Mouse (Mus musculus) midbrain, embryonic 14.5 days (tissue): ENCODE results near the gene Krt83. TPM values are rescaled to one million over a fixed set of nuclear protein-coding genes. Genes with fewer than 3 reads are reported as not detected.

Experiments
- ATAC-seq: fragments of 200-750 bp; cut with Nextera tagmentation; 2 replicates; pipeline ENCODE4 v1.8.0; 2017; ENCODE audit warnings: moderate number of reproducible peaks, moderate library complexity; ENCODE audit not compliant: low FRiP score, low TSS enrichment
- DNase-seq: peaks from one replicate; pipeline ENCODE4 v3.0.0-alpha.2; 2015
- H3K27ac ChIP-seq: fragments of 300-500 bp; sonication (generic); replicated peaks from 2 replicates; pipeline ENCODE4 v1.5.1; 2014; ENCODE audit warnings: mild to moderate bottlenecking, low read depth, low read length, moderate library complexity
- H3K27me3 ChIP-seq: fragments of 300-500 bp; sonication (generic); 2 replicates; pipeline ENCODE4 v1.6.1; 2014; ENCODE audit warnings: low read length, control low read depth, mixed read lengths; ENCODE audit not compliant: control insufficient read depth, insufficient read depth
- H3K36me3 ChIP-seq: fragments of 300-500 bp; sonication (generic); 2 replicates; pipeline ENCODE4 v1.6.1; 2014; ENCODE audit warnings: low read length, control low read depth; ENCODE audit not compliant: control insufficient read depth, insufficient read depth
- H3K4me1 ChIP-seq: fragments of 300-500 bp; sonication (generic); 2 replicates; pipeline ENCODE4 v1.6.1; 2014; ENCODE audit warnings: mild to moderate bottlenecking, antibody characterized with exemption, low read length, control low read depth; ENCODE audit not compliant: control insufficient read depth, insufficient read depth
- H3K4me2 ChIP-seq: fragments of 300-500 bp; sonication (generic); 2 replicates; pipeline ENCODE4 v1.6.1; 2014; ENCODE audit warnings: mild to moderate bottlenecking, low read length, moderate library complexity
- H3K4me3 ChIP-seq: fragments of 300-500 bp; sonication (generic); replicated peaks from 2 replicates; pipeline ENCODE4 v1.5.1; 2014; ENCODE audit warnings: low read depth, low read length
- H3K9ac ChIP-seq: fragments of 300-500 bp; sonication (generic); replicated peaks from 2 replicates; pipeline ENCODE4 v1.6.1; 2014; ENCODE audit warnings: mild to moderate bottlenecking, low read length, moderate library complexity
- H3K9me3 ChIP-seq: fragments of 300-500 bp; sonication (generic); 2 replicates; pipeline ENCODE4 v1.6.1; 2016; ENCODE audit warnings: low read length, control low read depth, mixed read lengths; ENCODE audit not compliant: control insufficient read depth
- WGBS: fragments of 180-500 bp; shearing (Covaris S2); extraction: QIAGEN DNeasy Blood & Tissue Kit; methylation state at CpG from one replicate; pipeline ENCODE4 v1.1.7; 2014; 5-methylcytosine and 5-hydroxymethylcytosine counted together
- polyA plus RNA-seq: library from polyadenylated mRNA; unstranded; fragments of >200 nt; fragmentation: Nextera tagmentation; extraction: Ambion mirVana; gene quantifications from 2 replicates; pipeline ENCODE4 v1.2.1, GENCODE M21; 2014

Krt83 gene
- polyA plus RNA-seq, 1 experiment from 2014 or later = not detected

GRCm38 (mm10) chr15:101458361-101458930, 32.9 kb downstream of the Krt83 start:
- DNase-seq = peak; percentile 48
- no peaks in the 10 kb centered on the region for H3K27me3 ChIP-seq
- H3K27ac ChIP-seq = no peak overlapping the region
- H3K9ac ChIP-seq = no peak overlapping the region
- 0 out of 2 replicates have a peak, but pooled peaks cover 4% of the 10 kb centered on the region for H3K4me1 ChIP-seq
- H3K9me3 ChIP-seq = no peaks in the 10 kb centered on the region
- WGBS = 37% methylated on average over 16 of the region's 16 CpGs
- ATAC-seq = no peak
- no peaks in the 10 kb centered on the region for H3K36me3 ChIP-seq
- H3K4me3 ChIP-seq = no peak overlapping the region
- H3K4me2 ChIP-seq = no peak overlapping the region

- Histone ChIP-seq H3K36me3 (no peaks in the 10 kb centered on the region), H3K9me3 (no peaks in the 10 kb centered on the region), H3K27ac (no peak overlapping the region), H3K4me2 (no peak overlapping the region), H3K27me3 (no peaks in the 10 kb centered on the region), H3K9ac (no peak overlapping the region), H3K4me1 (0 out of 2 replicates have a peak, but pooled peaks cover 4% of the 10 kb centered on the region), H3K4me3 (no peak overlapping the region)
- ATAC-seq (no peak), DNase-seq (no peak)
- 89% methylated on average over 6 of the region's 6 CpGs for WGBS
These were observed 35.4 kb downstream of the Krt83 start for GRCm38 (mm10) chr15:101455891-101456290.

GRCm38 (mm10) chr15:101455292-101455691, 36.0 kb downstream of the Krt83 start:
- H3K4me3 ChIP-seq = no peak overlapping the region
- H3K4me1 ChIP-seq = 0 out of 2 replicates have a peak, but pooled peaks cover 4% of the 10 kb centered on the region
- no peak for ATAC-seq
- no peak overlapping the region for H3K27ac ChIP-seq
- no peaks in the 10 kb centered on the region for H3K9me3 ChIP-seq
- no peak overlapping the region for H3K4me2 ChIP-seq
- no peak overlapping the region for H3K9ac ChIP-seq
- 91% methylated on average over 2 of the region's 2 CpGs for WGBS
- no peak for DNase-seq
- no peaks in the 10 kb centered on the region for H3K27me3 ChIP-seq
- H3K36me3 ChIP-seq = no peaks in the 10 kb centered on the region

GRCm38 (mm10) chr15:101454774-101455173, 36.5 kb downstream of the Krt83 start:
- Histone ChIP-seq H3K9me3 (no peaks in the 10 kb centered on the region), H3K27me3 (no peaks in the 10 kb centered on the region), H3K9ac (no peak overlapping the region), H3K4me2 (no peak overlapping the region), H3K4me3 (no peak overlapping the region), H3K36me3 (no peaks in the 10 kb centered on the region), H3K4me1 (0 out of 2 replicates have a peak, but pooled peaks cover 4% of the 10 kb centered on the region), H3K27ac (no peak overlapping the region)
- DNase-seq = no peak
- 91% methylated on average over 8 of the region's 8 CpGs for WGBS
- ATAC-seq = no peak

- Histone ChIP-seq H3K9ac (no peak overlapping the region), H3K36me3 (no peaks in the 10 kb centered on the region), H3K27me3 (no peaks in the 10 kb centered on the region), H3K4me2 (no peak overlapping the region), H3K27ac (no peak overlapping the region), H3K4me3 (no peak overlapping the region), H3K9me3 (no peaks in the 10 kb centered on the region), H3K4me1 (no peaks in the 10 kb centered on the region)
- ATAC-seq (no peak), DNase-seq (peak; percentile 76)
- 7% methylated on average over 13 of the region's 13 CpGs for WGBS
These were observed 38.1 kb downstream of the Krt83 start for GRCm38 (mm10) chr15:101453093-101453736.

- H3K27me3 ChIP-seq = no peaks in the 10 kb centered on the region
- H3K4me2 ChIP-seq = no peak within 1 kb of the TSS
- H3K36me3 ChIP-seq = no peaks in the 10 kb centered on the region
- H3K4me3 ChIP-seq = no peak within 1 kb of the TSS
- WGBS = 77% methylated on average over 2 of the region's 2 CpGs
- no peaks in the 10 kb centered on the region for H3K9me3 ChIP-seq
- no peak within 1 kb of the TSS for H3K9ac ChIP-seq
- H3K27ac ChIP-seq = no peak within 1 kb of the TSS
- no peaks in the 10 kb centered on the region for H3K4me1 ChIP-seq
- DNase-seq = no peak
- no peak for ATAC-seq
These were observed 43.9 kb downstream of the Krt83 start, which contains the start of gene Krt88 for GRCm38 (mm10) chr15:101447444-101447843. Krt88 (plus strand) TSS chr15:101447744.

GRCm38 (mm10) chr15:101446572-101446971, 44.7 kb downstream of the Krt83 start:
- 80% methylated on average over 11 of the region's 11 CpGs for WGBS
- Histone ChIP-seq H3K4me1 (no peaks in the 10 kb centered on the region), H3K4me2 (no peak overlapping the region), H3K27me3 (no peaks in the 10 kb centered on the region), H3K4me3 (no peak overlapping the region), H3K36me3 (no peaks in the 10 kb centered on the region), H3K9ac (no peak overlapping the region), H3K9me3 (no peaks in the 10 kb centered on the region), H3K27ac (no peak overlapping the region)
- ATAC-seq (no peak), DNase-seq (no peak)

GRCm38 (mm10) chr15:101440837-101441236, 50.5 kb downstream of the Krt83 start:
- no peak for DNase-seq
- Histone ChIP-seq H3K4me3 (no peak overlapping the region), H3K9ac (no peak overlapping the region), H3K4me1 (0 out of 2 replicates have a peak, but pooled peaks cover 6% of the 10 kb centered on the region), H3K36me3 (no peaks in the 10 kb centered on the region), H3K9me3 (no peaks in the 10 kb centered on the region), H3K27me3 (peaks cover 11% of the 10 kb centered on the region), H3K4me2 (no peak overlapping the region), H3K27ac (no peak overlapping the region)
- no peak for ATAC-seq
- 83% methylated on average over 4 of the region's 4 CpGs for WGBS

GRCm38 (mm10) chr15:101438555-101438954, 52.8 kb downstream of the Krt83 start, which contains the start of gene Krt87:
Krt87 (minus strand) TSS chr15:101438804.
- Histone ChIP-seq H3K9me3 (no peaks in the 10 kb centered on the region), H3K9ac (peak within 1 kb of the TSS; percentile 53), H3K4me3 (peak within 1 kb of the TSS; percentile 30), H3K36me3 (no peaks in the 10 kb centered on the region), H3K4me1 (0 out of 2 replicates have a peak, but pooled peaks cover 6% of the 10 kb centered on the region), H3K27me3 (peaks cover 11% of the 10 kb centered on the region), H3K4me2 (peak within 1 kb of the TSS; percentile 72), H3K27ac (no peak within 1 kb of the TSS)
- 2% methylated on average over 34 of the region's 34 CpGs for WGBS
- DNase-seq (peak; percentile 61), ATAC-seq (no peak)
